Mouse (Mus musculus) macrophage (primary cell): ENCODE measurements around the gene Capn2. TPM values are rescaled to one million over a fixed set of nuclear protein-coding genes. Genes with fewer than 3 reads are reported as not detected.

Experiments
- H3K27ac ChIP-seq: fragments of 350-480 bp; formaldehyde crosslinking; 2 replicates; pipeline ENCODE4 v1.9.0; 2021
- H3K36me3 ChIP-seq: fragments of 350-480 bp; formaldehyde crosslinking; 2 replicates; pipeline ENCODE4 v1.9.0; 2021; ENCODE audit errors: inconsistent target
- H3K4me3 ChIP-seq: fragments of 350-480 bp; formaldehyde crosslinking; 2 replicates; pipeline ENCODE4 v1.9.0; 2021; ENCODE audit errors: inconsistent target
- H3K79me2 ChIP-seq: fragments of 350-480 bp; formaldehyde crosslinking; 2 replicates; pipeline ENCODE4 v1.9.0; 2021; ENCODE audit errors: inconsistent target
- WGBS: methylation state at CpG from one replicate; pipeline ENCODE4 v1.1.7; 2026; ENCODE audit warnings: inconsistent platforms; ENCODE audit not compliant: missing documents; 5-methylcytosine and 5-hydroxymethylcytosine counted together
- polyA plus RNA-seq: library from polyadenylated mRNA; stranded (reverse); fragments of 250-400 nt; gene quantifications from 3 replicates; pipeline ENCODE4 v1.2.4, GENCODE M21; 2018; ENCODE audit warnings: inconsistent platforms

Capn2 gene
- polyA plus RNA-seq, 1 experiment from 2014 or later: 167 TPM

DNA sequence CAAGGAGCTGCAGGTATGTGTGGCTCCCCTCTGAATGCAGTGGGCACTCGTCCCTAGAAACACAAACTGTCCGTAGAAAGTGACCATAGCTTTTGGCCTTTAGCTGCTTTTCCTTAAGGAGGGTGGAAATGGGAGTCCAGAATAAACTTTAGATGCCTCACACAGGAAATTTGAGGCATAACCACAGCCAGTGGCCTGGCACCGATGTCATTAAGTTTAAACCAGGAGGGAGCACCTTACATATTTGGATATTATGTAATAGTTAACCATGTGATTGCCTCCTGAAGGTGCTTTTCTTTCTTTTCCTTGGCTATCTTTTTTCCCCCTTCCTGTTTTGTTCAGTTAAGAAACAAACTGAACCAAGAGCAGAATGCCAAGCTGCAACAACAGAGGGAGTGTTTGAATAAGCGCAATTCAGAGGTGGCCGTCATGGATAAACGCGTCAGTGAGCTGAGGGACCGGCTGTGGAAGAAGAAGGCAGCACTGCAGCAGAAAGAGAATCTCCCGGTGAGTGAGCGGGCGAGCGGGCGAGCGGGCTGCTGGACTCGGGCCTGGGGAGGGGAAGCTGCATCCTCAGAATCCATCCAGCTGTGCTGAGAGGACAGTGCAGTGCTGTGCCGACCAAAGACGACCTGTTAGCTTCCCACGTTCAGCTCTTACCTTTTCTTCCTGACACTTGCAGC is 75.5 kb downstream of the Capn2 start:
- peaks cover 63% of the 10 kb centered on the region for H3K36me3 ChIP-seq
- H3K79me2 ChIP-seq: no peaks in the 10 kb centered on the region
- no peak overlapping the region for H3K27ac ChIP-seq
- no peak overlapping the region for H3K4me3 ChIP-seq
- 96% methylated on average over 17 of the region's 18 CpGs for WGBS

DNA sequence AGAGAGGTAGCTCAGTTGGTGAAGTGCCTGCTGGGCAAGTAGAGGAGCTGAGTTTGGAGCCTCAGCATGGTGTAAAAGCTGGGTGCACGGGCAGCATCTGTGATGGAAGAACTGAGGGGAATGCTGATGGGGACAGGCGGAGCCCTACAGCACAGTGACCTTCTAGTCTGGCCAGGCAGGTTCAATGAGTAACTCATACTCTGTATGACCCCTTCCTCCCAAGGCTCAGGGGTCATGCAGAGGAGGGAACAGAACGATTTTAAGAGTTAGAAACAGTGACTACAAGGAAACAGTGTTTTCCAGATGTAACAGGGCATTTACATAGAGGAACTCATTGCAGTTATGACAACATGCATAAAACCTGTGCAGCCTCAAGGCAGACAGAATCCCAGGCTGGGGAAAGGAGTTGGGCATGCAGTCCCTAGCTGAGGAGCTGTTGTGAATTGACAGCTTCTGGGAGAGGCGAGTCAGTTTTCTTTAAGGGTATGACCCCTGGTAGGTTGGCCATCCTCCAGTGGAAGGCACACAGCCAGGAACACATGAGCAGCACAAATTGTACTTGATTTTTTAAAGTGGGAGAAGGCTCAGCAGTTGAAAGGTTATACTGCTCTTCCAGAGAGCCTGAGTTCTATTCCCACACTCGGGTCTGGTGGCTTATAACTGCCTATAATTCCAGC is 77.7 kb downstream of the Capn2 start:
- 95% methylated on average over 5 of the region's 5 CpGs for WGBS
- Histone ChIP-seq H3K79me2 (no peaks in the 10 kb centered on the region), H3K36me3 (peaks cover 48% of the 10 kb centered on the region), H3K4me3 (no peak overlapping the region), H3K27ac (no peak overlapping the region)

DNA sequence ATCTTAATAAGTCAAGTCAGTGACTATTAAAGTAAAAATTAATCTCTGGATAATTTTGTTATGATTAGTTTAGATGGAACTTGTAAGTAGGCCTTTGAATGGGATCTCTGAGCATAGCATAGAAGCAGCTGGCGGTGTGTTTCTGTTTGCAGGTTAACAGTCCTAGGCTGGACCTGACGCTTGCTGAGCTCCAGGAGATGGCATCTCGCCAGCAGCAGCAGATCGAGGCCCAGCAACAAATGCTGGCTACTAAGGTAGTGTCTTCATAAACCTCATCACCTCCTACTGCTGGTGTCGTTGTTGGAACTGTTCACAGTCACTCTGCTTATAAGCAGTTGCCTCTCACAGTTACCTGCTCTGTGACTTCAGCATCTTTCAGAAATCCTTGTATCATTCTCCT is 80.7 kb downstream of the Capn2 start:
- 96% methylated on average over 5 of the region's 5 CpGs for WGBS
- H3K79me2 ChIP-seq: no peaks in the 10 kb centered on the region
- H3K27ac ChIP-seq: no peak overlapping the region
- peaks cover 35% of the 10 kb centered on the region; the same call in 1 of the 2 replicates for H3K36me3 ChIP-seq
- H3K4me3 ChIP-seq: no peak overlapping the region

DNA sequence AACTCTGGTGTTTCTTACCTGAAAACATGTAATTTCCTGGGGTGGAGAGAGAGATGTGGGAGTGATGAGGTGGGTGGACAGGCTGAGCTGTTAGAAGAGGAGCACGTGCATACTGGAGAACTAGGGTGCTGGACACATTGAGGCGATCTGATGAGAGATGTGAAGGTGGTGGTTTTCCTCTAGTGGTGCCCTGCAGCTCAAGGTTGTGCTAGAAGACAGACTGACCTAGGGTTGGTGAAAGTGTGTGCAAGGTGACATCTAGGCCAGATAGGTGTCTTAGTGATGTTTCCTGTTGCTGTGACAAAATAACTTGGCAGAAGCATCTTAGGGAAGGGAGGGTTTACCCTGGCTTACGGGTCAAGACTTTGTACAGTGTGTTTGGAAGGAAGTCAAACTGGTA is 85.3 kb downstream of the Capn2 start:
- 86% methylated on average over 1 of the region's 3 CpGs for WGBS
- Histone ChIP-seq H3K36me3 (peaks cover 21% of the 10 kb centered on the region; the same call in 1 of the 2 replicates), H3K27ac (no peak overlapping the region), H3K79me2 (peaks cover 6% of the 10 kb centered on the region; the same call in 1 of the 2 replicates), H3K4me3 (no peak overlapping the region)

DNA sequence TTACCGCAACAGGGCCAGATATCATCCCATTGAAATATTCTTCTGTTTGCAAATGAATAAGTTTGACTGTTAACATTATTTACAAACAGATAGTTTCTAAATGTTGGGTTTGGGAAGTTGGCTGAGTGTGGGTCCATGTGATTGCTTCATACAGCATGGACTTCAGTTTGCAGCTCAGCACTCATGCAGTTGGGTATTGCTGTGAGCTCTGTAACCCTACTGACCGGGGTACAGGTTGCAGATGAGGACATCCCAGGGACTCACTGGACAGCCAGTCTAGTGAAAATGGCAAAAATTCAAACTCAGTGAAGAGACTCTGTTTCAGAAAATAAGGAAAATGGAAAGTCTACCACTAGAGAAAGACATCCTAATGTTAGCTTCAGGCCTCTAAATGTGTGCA is 86.7 kb downstream of the Capn2 start:
- Histone ChIP-seq H3K4me3 (no peak overlapping the region), H3K79me2 (peaks cover 14% of the 10 kb centered on the region; the same call in 1 of the 2 replicates), H3K27ac (no peak overlapping the region), H3K36me3 (peaks cover 16% of the 10 kb centered on the region; the same call in 1 of the 2 replicates)
- WGBS: 96% methylated on average over 2 of the region's 2 CpGs

DNA sequence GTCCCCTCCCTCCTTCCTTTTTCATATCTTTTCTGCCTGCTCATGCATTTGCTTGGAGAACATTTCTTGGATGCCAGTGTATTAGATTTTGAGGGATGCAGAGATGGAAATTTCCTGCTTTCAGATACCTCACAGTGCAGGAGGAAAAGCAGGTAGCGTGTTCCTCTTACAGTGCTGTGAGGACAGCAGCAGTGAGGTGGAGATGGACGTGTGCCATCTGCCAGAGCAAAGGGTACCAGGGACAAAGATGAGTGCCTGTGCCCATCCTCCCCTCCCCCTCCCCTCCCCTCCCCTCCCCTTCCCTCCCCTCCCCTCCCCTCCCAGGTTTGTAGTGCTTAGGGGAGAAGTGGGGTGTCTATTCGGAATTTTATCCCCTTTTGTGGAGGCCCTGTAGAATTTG is 87.6 kb downstream of the Capn2 start:
- 100% methylated on average over 2 of the region's 3 CpGs for WGBS
- Histone ChIP-seq H3K79me2 (peaks cover 21% of the 10 kb centered on the region; the same call in 1 of the 2 replicates), H3K27ac (no peak overlapping the region), H3K4me3 (no peak overlapping the region), H3K36me3 (peaks cover 16% of the 10 kb centered on the region; the same call in 1 of the 2 replicates)

DNA sequence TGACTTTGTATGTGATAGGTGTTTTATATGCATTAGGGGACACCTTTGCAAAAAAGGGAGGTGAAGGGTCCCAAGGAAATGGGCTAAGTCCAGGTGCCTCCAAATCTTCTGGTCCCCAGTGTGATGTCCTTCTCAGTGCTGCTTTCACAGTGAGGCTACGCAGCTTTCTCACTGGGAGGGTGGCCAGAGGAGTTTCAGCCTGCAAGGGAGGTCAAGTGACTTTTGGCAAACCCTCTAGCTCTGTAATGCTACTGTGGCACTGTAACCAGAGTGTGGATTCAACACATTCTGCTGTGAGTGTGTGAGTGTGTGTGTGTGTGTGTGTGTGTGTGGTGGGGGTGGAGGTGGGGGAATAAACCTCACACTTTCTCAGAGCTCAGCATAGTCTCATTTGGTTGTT is 90.0 kb downstream of the Capn2 start:
- WGBS: 89% methylated on average over 1 of the region's 1 CpGs
- Histone ChIP-seq H3K27ac (no peak overlapping the region), H3K79me2 (peaks cover 39% of the 10 kb centered on the region; the same call in 1 of the 2 replicates)

DNA sequence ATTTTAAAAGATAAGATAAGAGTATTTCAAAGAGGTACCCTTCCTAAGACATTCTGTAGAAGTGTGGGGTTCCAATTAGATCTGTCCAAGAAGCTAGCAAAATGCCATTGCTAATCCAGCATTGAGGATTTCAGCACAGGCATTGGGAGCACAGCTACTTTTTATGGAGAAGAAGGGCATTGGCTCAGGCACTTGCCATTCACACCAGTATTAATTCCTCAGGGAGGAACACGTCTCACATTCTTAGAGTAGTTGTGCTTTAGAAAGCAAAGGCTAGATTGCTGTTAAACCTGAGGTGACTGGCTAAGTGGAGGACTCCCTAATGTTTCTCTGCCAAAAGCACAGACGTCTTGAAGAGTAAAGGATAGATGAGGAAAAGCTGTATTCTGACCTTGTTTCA is 91.0 kb downstream of the Capn2 start:
- peaks cover 45% of the 10 kb centered on the region; the same call in 1 of the 2 replicates for H3K79me2 ChIP-seq
- 0 out of 2 replicates have a peak, but pooled peaks cover 4% of the 10 kb centered on the region for H3K36me3 ChIP-seq
- no peak overlapping the region for H3K4me3 ChIP-seq
- no peak overlapping the region for H3K27ac ChIP-seq
- WGBS: 92% methylated on average over 2 of the region's 2 CpGs

More for the DNA sequence above, 90.0 kb downstream of the Capn2 start:
- H3K36me3 ChIP-seq: peaks cover 11% of the 10 kb centered on the region; the same call in 1 of the 2 replicates
- no peak overlapping the region for H3K4me3 ChIP-seq

DNA sequence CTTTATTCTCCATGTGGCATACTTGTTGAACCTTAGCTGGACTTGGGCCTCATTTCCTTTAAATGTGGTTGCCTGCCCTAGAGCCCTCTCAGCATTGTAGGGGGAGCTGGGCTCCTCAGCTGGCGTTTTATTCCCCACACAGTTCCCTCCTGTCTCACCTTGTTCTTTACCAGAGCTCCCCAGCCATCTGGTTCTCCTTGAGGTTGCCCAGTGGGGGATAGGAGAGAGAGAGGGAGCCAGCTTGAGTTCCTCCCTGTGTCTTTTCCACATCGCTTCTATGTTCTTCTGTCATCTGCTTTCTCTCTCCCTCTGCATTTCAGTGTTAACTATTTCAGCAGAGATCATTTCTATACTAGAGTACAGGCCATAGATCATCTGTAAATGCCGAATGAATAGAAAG is 92.2 kb downstream of the Capn2 start:
- H3K36me3 ChIP-seq: 0 out of 2 replicates have a peak, but pooled peaks cover 4% of the 10 kb centered on the region
- 95% methylated on average over 3 of the region's 3 CpGs for WGBS
- no peak overlapping the region for H3K27ac ChIP-seq
- peaks cover 45% of the 10 kb centered on the region; the same call in 1 of the 2 replicates for H3K79me2 ChIP-seq
- no peak overlapping the region for H3K4me3 ChIP-seq

DNA sequence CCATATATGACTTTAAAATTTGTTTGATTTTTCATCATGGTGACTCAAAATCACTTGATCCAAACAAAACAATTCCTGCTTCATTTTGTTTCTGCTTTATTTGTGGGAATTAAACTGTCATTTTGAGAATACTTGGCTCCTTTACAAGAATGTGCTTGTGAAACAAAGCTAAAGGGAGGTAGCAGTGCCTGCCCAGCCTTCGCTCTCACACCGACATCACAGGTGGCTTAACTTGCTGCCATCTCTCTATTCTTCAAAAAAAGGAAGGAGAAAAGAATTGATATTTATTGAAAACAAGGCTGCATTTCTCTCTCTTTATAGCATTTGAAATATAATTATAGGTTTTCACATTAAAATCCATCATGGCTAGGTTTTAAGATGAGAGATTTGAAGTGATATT is 93.1 kb downstream of the Capn2 start:
- 85% methylated on average over 2 of the region's 2 CpGs for WGBS
- Histone ChIP-seq H3K36me3 (no peaks in the 10 kb centered on the region), H3K4me3 (no peak overlapping the region), H3K27ac (no peak overlapping the region), H3K79me2 (peaks cover 54% of the 10 kb centered on the region; the same call in 1 of the 2 replicates)

DNA sequence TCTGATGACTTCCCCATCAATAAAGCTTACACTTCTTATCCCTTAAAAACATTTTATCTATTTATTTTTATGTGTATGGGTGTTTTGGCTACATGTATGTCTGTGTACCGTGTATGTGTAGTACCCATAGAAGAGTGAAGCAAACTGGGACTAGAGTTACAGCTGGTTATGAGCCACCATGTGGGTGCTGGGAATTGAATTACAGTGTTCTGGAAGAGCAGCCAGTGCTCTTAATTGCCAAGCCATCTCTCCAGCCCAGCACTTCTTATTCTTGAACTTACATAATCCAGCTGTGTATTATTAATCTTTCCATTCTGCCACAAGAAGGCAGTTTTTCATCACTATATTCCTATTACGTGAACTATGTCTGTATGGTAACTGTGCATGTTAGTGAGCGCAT is 97.9 kb downstream of the Capn2 start:
- no peak overlapping the region for H3K27ac ChIP-seq
- H3K36me3 ChIP-seq: no peaks in the 10 kb centered on the region
- H3K4me3 ChIP-seq: no peak overlapping the region
- peaks cover 78% of the 10 kb centered on the region for H3K79me2 ChIP-seq
- 97% methylated on average over 3 of the region's 3 CpGs for WGBS

Other genes starting within 250 kb of the Capn2 start
- 270 to 543 TPM (median 310 TPM) in 3 replicates for gene Degs1, start 234.8 kb downstream of the Capn2 start, polyA plus RNA-seq
- 14.6 to 15.9 TPM (median 15.1 TPM) in 3 replicates for gene Fbxo28, start 176.0 kb downstream of the Capn2 start, polyA plus RNA-seq
- 7.8 to 17.9 TPM (median 9.2 TPM) in 3 replicates for gene Trp53bp2, start 108.4 kb downstream of the Capn2 start, polyA plus RNA-seq
- not detected in 3 replicates for gene Capn8, start 47.4 kb upstream of the Capn2 start, polyA plus RNA-seq
- not detected in 3 replicates for gene Ccdc185, start 231.6 kb upstream of the Capn2 start, polyA plus RNA-seq
- gene Susd4, start 246.3 kb upstream of the Capn2 start, polyA plus RNA-seq: not detected in 3 replicates